Mouse (Mus musculus) CH12.LX (cell line): ENCODE data around the gene Slc19a2. TPM values are rescaled to one million over a fixed set of nuclear protein-coding genes. Genes with fewer than 3 reads are reported as not detected.

Experiments used
- polyA plus RNA-seq: library from polyadenylated mRNA; unstranded; fragments of >175 nt; gene quantifications from 2 replicates; pipeline ENCODE4 v1.2.1, GENCODE M21; 2012; ENCODE audit warnings: low read depth; ENCODE audit not compliant: insufficient read length
- total RNA-seq, 2 experiments: library from RNA; depleted of rRNA; stranded (reverse); fragments of 300-350 nt in 1 of 2; fragments of >200 nt in 1 of 2; gene quantifications; 2 replicates each; pipeline ENCODE4 v1.2.3; 2012 to 2014

The Slc19a2 gene
- total and polyA plus RNA-seq, 3 experiments, result 11.6 to 28.4 (median 16.8) TPM

Other genes with a start within 250 kb of the Slc19a2 start
- gene Sele, start 200.8 kb upstream of the Slc19a2 start, total RNA-seq (2012; rRNA removed), result not detected in 2 replicates
- not detected in 2 replicates for gene Sele, start 200.8 kb upstream of the Slc19a2 start, total RNA-seq (2014; rRNA removed)
- not detected in 2 replicates for gene Sele, start 200.8 kb upstream of the Slc19a2 start, polyA plus RNA-seq
- not detected in 2 replicates for gene Sell, start 187.1 kb upstream of the Slc19a2 start, total RNA-seq (2012; rRNA removed)
- not detected in 2 replicates for gene Sell, start 187.1 kb upstream of the Slc19a2 start, total RNA-seq (2014; rRNA removed)
- gene Sell, start 187.1 kb upstream of the Slc19a2 start, polyA plus RNA-seq, result not detected in 2 replicates
- gene Selp, start 133.8 kb upstream of the Slc19a2 start, total RNA-seq (2012; rRNA removed), result not detected in 2 replicates
- 0.43 and 0.61 TPM in 2 replicates for gene Selp, start 133.8 kb upstream of the Slc19a2 start, total RNA-seq (2014; rRNA removed)
- gene Selp, start 133.8 kb upstream of the Slc19a2 start, polyA plus RNA-seq, result 0.18 and 0.21 TPM in 2 replicates
- under 0.01 TPM in 2 replicates for gene F5, start 97.2 kb upstream of the Slc19a2 start, total RNA-seq (2012; rRNA removed)
- gene F5, start 97.2 kb upstream of the Slc19a2 start, total RNA-seq (2014; rRNA removed), result 0.04 TPM in 1 of 2 replicates, not detected in the other
- gene F5, start 97.2 kb upstream of the Slc19a2 start, polyA plus RNA-seq, result 0.12 and 0.19 TPM in 2 replicates
- 9.4 and 10.6 TPM in 2 replicates for gene Ccdc181, start 26.5 kb downstream of the Slc19a2 start, total RNA-seq (2012; rRNA removed)
- gene Ccdc181, start 26.5 kb downstream of the Slc19a2 start, total RNA-seq (2014; rRNA removed), result 8.8 and 12.2 TPM in 2 replicates
- gene Ccdc181, start 26.5 kb downstream of the Slc19a2 start, polyA plus RNA-seq, result 12.1 and 14.6 TPM in 2 replicates
- 23.5 and 28.4 TPM in 2 replicates for gene Nme7, start 55.1 kb downstream of the Slc19a2 start, total RNA-seq (2012; rRNA removed)
- gene Nme7, start 55.1 kb downstream of the Slc19a2 start, total RNA-seq (2014; rRNA removed), result 33.2 and 35.9 TPM in 2 replicates
- gene Nme7, start 55.1 kb downstream of the Slc19a2 start, polyA plus RNA-seq, result 25.3 and 29.0 TPM in 2 replicates
- 13.7 and 17.5 TPM in 2 replicates for gene Blzf1, start 58.4 kb downstream of the Slc19a2 start, total RNA-seq (2012; rRNA removed)
- 21.9 and 22.2 TPM in 2 replicates for gene Blzf1, start 58.4 kb downstream of the Slc19a2 start, total RNA-seq (2014; rRNA removed)
- gene Blzf1, start 58.4 kb downstream of the Slc19a2 start, polyA plus RNA-seq, result 18.8 and 24.7 TPM in 2 replicates
- 0.17 TPM in 1 of 2 replicates, not detected in the other for gene Atp1b1, start 209.3 kb downstream of the Slc19a2 start, total RNA-seq (2012; rRNA removed)
- 0.32 and 0.46 TPM in 2 replicates for gene Atp1b1, start 209.3 kb downstream of the Slc19a2 start, total RNA-seq (2014; rRNA removed)
- 0.19 and 0.23 TPM in 2 replicates for gene Atp1b1, start 209.3 kb downstream of the Slc19a2 start, polyA plus RNA-seq